Mouse (Mus musculus) lung, postnatal 10 days (tissue): ENCODE measurements at regions not wholly inside any gene's neighbourhood (a gene's known extent, or its start where the extent isn't known, plus 50 kb on each side); places are given as distances from the start of the nearest gene placed in this dataset.

Experiments used
- DNase-seq: peaks from one replicate; pipeline ENCODE4 v3.0.0; 2021

GRCm38 (mm10) chr9:82728652-82729051 is 100.7 kb upstream of the Irak1bp1 start:
- no peak for DNase-seq

GRCm38 (mm10) chr9:82729646-82730045 is 99.7 kb upstream of the Irak1bp1 start:
- DNase-seq = no peak

DNA sequence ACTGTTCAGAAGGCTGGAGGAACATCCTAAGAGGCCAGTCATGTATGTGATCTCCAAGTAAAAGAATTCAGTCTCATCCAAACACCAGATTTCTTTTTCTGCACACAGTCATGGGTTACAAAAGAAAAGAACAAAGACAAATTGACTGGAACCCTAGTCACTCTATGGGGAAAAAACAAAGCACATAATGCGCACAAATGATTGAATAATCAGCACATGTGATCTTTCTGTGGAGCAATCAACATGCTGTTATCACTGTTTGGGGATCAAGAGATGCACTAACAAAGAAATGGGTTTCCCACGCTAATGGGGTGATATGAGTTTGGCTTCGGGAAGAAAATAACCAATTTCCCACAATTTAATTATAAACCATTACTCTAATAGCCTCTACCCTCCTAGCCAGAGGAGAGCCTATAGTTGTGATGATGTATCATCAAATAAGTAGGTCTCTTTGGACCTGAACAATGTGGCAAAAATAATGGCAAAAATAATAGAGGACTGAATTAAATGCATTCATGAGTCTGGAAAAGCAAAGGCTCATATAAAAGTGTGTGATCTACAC is 96.2 kb upstream of the Irak1bp1 start:
- DNase-seq = no peak

DNA sequence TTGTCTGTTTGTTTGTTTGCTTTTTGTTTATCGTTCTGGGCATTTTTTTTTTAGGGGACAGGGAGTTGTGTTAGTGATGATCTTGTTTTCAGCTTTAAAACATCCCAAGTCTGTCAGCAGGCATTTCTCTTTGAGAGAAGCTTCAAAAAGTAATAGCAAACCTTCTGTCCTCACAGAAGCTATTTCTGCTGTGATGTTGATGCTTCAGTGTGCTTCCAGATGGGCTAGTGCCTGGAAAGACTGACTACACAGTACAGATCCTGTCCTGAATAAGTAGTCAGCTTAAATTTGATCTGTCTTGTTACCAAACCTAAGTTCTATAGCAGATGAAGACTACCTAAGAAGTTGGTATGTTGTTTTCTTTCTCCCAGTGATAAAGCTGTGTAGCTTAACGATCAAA is 94.4 kb upstream of the Irak1bp1 start:
- DNase-seq = no peak

GRCm38 (mm10) chr9:82759979-82760378 is 69.4 kb upstream of the Irak1bp1 start:
- no peak for DNase-seq

GRCm38 (mm10) chr9:82760682-82761468 is 68.5 kb upstream of the Irak1bp1 start:
- DNase-seq = peak; percentile 4

DNA sequence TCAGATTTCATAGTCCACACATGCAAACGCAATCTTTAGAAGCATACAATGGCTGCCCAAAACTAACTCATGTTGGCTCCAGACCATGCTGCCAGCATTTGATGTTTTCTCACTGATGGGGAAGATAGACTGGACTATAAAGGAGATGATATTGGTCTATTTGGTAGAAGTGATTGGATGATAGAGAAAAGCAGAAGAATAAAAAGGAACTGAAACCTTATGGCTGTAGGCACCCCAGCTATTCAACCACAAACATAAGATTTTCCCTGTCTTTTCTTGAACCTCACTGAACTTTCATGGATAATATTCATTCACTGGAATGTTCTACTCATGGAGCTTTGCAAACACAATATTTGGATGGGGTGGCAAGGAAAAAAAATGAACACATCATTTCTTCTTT is 65.7 kb upstream of the Irak1bp1 start:
- DNase-seq = no peak
